Mouse (Mus musculus): ENCODE data around the gene Ubash3a. TPM values are rescaled to one million over a fixed set of nuclear protein-coding genes. Genes with fewer than 3 reads are reported as not detected.

The Ubash3a gene
- polyA plus RNA-seq, 1 experiment from 2014 or later: 0.42 TPM

DNA sequence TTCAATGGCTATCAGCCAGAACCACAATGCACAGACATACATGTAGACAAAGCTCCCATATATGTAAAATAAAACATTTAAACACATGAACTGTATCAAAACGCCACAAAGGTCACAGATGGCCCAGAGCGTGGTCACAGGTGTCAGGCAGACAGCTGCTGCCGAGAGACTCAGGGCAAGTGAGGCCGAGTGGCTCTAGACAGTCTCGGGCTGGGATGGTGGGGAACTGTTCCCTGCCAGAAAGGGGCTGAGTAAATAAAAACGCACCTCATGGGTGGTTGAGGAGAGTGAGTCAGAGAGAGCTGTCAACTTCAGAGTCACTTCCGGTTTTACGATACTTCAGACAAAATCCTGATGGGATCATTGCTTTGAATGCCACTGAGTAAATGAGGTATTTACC lies 16.9 kb downstream of the Ubash3a start:
- Histone ChIP-seq H3K27me3 (ENCODE audit: poor library complexity, severe bottlenecking) (no peaks in the 10 kb centered on the region), H3K36me3 (replicated peaks) (no peaks in the 10 kb centered on the region), H3K9me3 (no peaks in the 10 kb centered on the region), H3K4me1 (no peaks in the 10 kb centered on the region), H3K27ac (no peak overlapping the region), H3K4me3 (no peak overlapping the region)
- 90% methylated on average over 8 of the region's 8 CpGs for WGBS
- DNase-seq (ENCODE audit: extremely low spot score, low spot score): no peak

DNA sequence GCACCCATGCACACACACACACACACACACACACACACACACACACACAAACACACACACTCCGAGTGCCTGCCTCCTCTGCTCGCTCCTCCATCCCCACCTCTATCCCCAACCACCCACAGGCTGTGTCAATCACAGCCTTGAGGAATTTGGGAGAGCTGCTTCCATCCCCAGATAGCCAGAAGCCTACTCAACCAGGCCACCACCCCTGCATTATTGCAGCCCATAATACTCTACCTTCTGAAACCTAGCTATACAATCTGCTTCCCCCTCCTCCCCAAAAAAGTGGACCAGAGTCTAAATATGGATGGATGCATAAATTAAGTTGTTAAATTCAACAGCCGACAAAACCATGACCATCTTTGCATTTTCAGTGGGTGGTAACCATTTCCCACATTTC lies 18.7 kb downstream of the Ubash3a start:
- 85% methylated on average over 3 of the region's 3 CpGs for WGBS
- H3K9me3 ChIP-seq: no peaks in the 10 kb centered on the region

DNA sequence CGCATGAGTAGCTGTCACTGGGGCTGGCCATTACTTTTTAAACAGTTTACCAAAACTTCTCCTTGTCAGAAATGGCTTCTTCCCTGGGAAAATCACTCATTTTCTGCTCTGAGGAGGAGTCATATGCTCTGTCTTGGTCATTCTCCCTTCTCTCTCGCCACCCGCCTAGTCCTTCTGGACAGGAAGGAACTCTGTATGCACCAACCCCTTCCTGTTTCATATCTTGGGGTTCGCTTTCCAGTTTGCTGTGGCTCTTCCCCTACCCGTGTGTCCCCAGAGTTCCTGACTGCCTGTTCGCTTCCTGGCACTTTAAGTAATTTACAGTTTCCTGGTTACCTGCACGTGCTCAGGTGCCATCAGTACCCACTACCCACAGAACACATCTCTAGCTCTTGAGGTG lies 19.3 kb downstream of the Ubash3a start:
- Histone ChIP-seq H3K4me1 (peaks cover 3% of the 10 kb centered on the region), H3K36me3 (replicated peaks) (no peaks in the 10 kb centered on the region), H3K4me3 (no peak overlapping the region), H3K9me3 (no peaks in the 10 kb centered on the region), H3K27me3 (ENCODE audit: poor library complexity, severe bottlenecking) (no peaks in the 10 kb centered on the region), H3K27ac (no peak overlapping the region)
- WGBS: 86% methylated on average over 7 of the region's 7 CpGs
- no peak for DNase-seq (ENCODE audit: extremely low spot score, low spot score)

More for the DNA sequence above, 18.7 kb downstream of the Ubash3a start:
- no peaks in the 10 kb centered on the region for H3K4me1 ChIP-seq
- H3K27me3 ChIP-seq (ENCODE audit: poor library complexity, severe bottlenecking): no peaks in the 10 kb centered on the region
- no peak for DNase-seq (ENCODE audit: extremely low spot score, low spot score)
- H3K4me3 ChIP-seq: no peak overlapping the region
- H3K27ac ChIP-seq: no peak overlapping the region
- no peaks in the 10 kb centered on the region for H3K36me3 ChIP-seq (replicated peaks)

DNA sequence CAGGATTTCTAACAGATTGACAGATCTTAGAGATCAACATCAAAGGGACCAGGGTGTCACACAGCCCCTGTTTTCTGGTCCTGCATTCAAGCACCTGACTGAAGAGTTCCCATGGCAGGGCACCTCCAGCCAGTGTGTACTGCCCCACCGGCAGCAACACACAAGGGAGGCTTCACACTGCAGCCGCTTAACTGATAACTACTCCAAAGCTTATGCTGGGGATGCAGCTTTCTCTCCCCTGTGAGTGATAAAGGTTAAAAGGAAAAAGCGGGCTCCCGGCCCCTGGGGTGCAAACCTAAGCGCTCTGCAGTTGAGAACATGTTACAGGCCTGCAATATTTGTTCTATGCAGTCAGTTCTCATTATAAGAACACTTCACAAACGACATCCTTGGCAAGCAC lies 24.1 kb downstream of the Ubash3a start:
- 60% methylated on average over 6 of the region's 6 CpGs for WGBS
- Histone ChIP-seq H3K4me1 (peaks cover 10% of the 10 kb centered on the region), H3K9me3 (no peaks in the 10 kb centered on the region), H3K27me3 (ENCODE audit: poor library complexity, severe bottlenecking) (no peaks in the 10 kb centered on the region), H3K27ac (no peak overlapping the region), H3K4me3 (no peak overlapping the region), H3K36me3 (replicated peaks) (no peaks in the 10 kb centered on the region)
- no peak for DNase-seq (ENCODE audit: extremely low spot score, low spot score)

DNA sequence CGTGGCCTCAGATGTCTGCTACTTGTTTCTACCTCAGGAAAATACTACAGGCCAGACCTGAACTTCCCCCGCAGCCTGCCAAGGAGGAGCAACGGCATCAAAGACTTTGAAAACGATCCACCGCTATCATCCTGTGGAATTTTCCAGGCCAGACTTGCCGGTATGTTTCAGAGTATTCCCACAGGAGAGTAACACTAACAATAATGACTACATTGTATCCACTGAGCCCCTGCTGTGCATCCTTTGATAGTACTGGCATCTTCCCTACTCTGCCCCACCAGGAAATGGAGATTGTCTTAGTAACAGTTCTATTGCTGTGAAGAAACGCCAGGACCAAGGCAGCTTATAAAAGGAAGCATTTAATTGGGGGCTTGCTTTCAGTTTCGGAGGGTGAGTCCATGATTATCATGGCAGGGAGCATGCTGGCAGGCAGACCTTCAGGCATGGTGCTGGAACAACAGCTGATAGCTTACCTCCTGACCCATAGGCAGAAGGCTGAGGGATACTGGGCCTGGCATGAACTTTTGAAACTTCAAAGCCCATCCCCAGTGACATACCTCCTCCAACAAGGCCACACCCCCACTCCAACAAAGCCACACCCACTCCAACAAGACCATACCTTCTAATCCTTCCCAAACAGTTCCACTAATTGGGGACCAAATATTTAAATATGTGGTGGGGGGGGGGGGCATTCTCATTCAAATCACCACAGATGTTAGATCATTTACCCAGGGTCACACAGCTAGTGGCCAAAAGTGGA lies 24.8 kb downstream of the Ubash3a start:
- no peaks in the 10 kb centered on the region for H3K36me3 ChIP-seq (replicated peaks)
- no peaks in the 10 kb centered on the region for H3K27me3 ChIP-seq (ENCODE audit: poor library complexity, severe bottlenecking)
- no peaks in the 10 kb centered on the region for H3K9me3 ChIP-seq
- no peak overlapping the region for H3K4me3 ChIP-seq
- WGBS: 53% methylated on average over 8 of the region's 8 CpGs
- H3K4me1 ChIP-seq: peaks cover 10% of the 10 kb centered on the region
- H3K27ac ChIP-seq: no peak overlapping the region
- no peak for DNase-seq (ENCODE audit: extremely low spot score, low spot score)

DNA sequence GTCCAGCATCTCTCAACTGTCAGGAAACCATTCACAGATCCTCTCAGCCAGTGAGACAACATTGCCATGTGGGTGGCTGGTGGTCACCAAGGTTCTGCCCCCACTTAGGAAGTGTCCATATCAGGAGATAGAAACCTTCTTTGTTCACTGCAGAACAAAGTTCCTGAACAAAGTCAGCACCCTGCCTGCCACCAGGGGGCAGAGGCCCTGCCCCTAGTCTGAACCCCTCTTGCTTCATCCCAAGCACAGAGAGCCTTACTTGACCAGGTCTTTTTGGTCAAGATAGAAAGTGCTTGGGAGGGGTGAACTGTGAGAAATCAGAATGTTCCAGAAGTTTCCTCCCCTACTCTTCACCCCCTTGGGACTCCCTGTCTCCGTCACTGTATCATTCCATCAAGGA lies 28.2 kb downstream of the Ubash3a start:
- Histone ChIP-seq H3K27me3 (ENCODE audit: poor library complexity, severe bottlenecking) (no peaks in the 10 kb centered on the region), H3K4me1 (peaks cover 10% of the 10 kb centered on the region), H3K27ac (no peak overlapping the region), H3K4me3 (no peak overlapping the region), H3K36me3 (replicated peaks) (no peaks in the 10 kb centered on the region), H3K9me3 (no peaks in the 10 kb centered on the region)
- WGBS: 93% methylated on average over 1 of the region's 1 CpGs
- DNase-seq (ENCODE audit: extremely low spot score, low spot score): no peak

DNA sequence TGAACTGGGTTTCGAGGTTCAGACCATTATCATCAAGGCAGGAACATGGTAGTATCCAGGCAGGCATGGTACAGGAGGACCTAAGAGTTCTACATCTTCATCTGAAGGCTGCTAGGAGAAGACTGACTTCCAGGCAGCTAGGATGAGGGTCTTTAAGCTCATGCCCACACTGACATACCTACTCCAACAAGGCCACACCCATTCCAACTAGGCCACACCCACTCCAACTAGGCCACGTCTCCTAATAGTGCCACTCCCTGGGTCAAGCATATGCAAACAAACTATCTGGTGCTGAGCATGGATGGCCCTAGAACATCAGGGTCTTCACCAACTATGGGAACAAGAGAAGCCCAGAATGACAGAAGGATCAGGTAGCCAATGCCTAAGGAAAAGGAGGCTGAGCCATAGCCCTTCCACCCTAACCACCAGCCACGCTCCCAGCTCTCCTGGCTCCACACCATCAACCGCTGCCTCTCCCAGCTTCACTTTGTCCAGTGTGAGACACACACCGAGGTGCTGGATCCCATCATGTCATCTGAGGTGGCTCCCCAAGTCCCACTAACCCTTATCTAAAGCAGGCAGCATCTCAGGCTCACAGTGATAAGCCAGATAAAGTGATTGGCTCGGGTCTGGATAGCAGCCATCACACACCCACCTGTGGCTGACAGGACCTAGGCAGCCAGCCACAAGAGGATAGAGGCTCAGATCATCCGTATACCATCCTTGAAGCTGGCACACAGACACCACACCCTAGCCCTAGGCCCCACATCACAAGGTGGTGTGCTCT lies 30.8 kb downstream of the Ubash3a start:
- DNase-seq (ENCODE audit: extremely low spot score, low spot score): no peak
- 79% methylated on average over 7 of the region's 7 CpGs for WGBS
- Histone ChIP-seq H3K9me3 (no peaks in the 10 kb centered on the region), H3K4me1 (no peaks in the 10 kb centered on the region), H3K27ac (no peak overlapping the region), H3K36me3 (replicated peaks) (no peaks in the 10 kb centered on the region), H3K27me3 (ENCODE audit: poor library complexity, severe bottlenecking) (no peaks in the 10 kb centered on the region), H3K4me3 (no peak overlapping the region)

DNA sequence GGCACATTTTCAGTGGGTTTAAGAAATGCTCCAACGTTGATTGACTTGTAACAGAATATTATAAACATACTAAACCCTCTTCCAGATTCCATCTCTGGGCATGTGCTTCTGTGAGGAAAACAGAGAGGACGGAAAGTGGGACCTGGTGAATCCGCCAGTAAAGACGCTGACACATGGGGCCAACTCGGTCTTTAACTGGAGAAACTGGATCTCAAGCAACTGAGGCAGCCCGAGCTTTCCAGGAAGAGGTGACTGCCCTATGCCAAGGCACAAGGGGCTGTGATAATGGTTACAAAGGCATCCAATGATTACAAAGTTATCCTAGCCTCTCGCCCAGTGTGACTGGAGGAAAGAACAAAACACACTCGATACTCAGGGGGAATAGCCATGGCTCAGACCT lies 33.5 kb downstream of the Ubash3a start:
- Histone ChIP-seq H3K4me1 (no peaks in the 10 kb centered on the region), H3K36me3 (replicated peaks) (no peaks in the 10 kb centered on the region), H3K9me3 (peaks cover 3% of the 10 kb centered on the region; the same call in 1 of the 2 replicates), H3K27ac (no peak overlapping the region), H3K27me3 (ENCODE audit: poor library complexity, severe bottlenecking) (no peaks in the 10 kb centered on the region), H3K4me3 (no peak overlapping the region)
- WGBS: 89% methylated on average over 8 of the region's 8 CpGs
- no peak for DNase-seq (ENCODE audit: extremely low spot score, low spot score)

DNA sequence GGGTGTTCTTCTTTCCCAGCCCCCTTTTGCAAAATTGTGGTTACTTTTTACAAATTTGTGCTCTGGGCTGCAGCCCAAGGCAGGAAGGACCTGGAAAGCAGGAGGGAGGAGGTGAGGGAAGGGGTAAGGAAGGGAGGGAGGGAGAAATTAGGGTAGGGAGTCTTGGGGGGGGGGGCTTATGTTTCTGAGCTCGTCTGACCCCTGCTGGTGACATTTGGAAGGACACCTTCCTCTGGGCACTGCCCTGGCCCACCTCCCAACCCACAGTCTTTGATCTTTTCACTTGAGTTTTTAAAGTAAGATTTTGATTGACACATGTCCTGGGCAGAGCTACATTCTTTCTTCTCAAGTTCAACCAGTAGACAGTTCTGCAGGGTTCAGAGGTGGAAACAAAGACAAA lies 35.1 kb downstream of the Ubash3a start:
- Histone ChIP-seq H3K9me3 (peaks cover 3% of the 10 kb centered on the region; the same call in 1 of the 2 replicates), H3K36me3 (replicated peaks) (no peaks in the 10 kb centered on the region), H3K27ac (no peak overlapping the region), H3K4me1 (0 out of 2 replicates have a peak, but pooled peaks cover 3% of the 10 kb centered on the region), H3K27me3 (ENCODE audit: poor library complexity, severe bottlenecking) (no peaks in the 10 kb centered on the region), H3K4me3 (no peak overlapping the region)
- 0% methylated on average over 1 of the region's 1 CpGs for WGBS
- no peak for DNase-seq (ENCODE audit: extremely low spot score, low spot score)

DNA sequence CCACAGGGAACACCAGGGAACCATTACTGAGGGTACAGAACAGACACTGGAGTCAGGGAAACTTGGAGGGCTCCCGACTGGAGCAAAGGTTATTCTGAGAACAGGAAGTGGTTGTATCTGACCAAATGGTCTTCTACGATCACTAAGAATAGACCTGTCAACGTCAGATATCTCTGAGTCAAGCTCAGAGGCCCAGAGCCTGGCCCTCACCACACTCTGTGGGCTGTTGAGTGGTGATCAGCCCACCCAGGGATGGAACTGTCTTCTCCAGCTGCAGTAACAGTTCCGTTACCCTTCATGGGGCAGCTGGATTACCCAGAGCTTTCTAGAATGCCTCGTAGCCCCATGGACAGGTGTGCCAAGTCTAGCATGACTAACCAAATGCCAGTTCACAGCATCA lies 37.6 kb downstream of the Ubash3a start:
- no peak for DNase-seq (ENCODE audit: extremely low spot score, low spot score)

DNA sequence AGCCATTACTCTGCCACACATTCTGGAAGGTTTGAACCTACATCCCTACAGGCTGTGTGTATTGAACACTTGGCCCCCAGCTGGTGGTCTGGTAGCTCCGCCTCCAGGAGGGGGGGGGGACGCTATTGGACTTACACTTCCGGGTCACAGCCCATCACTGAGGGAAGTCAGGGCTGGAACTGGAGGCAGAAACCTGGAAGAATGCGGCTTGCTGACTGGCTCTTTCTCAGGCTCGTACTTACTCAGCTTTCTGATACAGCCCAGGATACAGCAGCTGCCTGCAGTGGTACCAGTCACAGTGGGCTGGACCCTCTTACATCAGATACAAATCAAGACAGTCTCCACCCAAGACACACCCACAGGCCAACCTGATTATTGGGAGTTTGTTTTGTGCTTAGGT lies 39.5 kb downstream of the Ubash3a start:
- no peak for DNase-seq (ENCODE audit: extremely low spot score, low spot score)
- 0 out of 2 replicates have a peak, but pooled peaks cover 3% of the 10 kb centered on the region for H3K4me1 ChIP-seq
- no peak overlapping the region for H3K4me3 ChIP-seq
- no peak overlapping the region for H3K27ac ChIP-seq
- H3K9me3 ChIP-seq: peaks cover 3% of the 10 kb centered on the region; the same call in 1 of the 2 replicates
- 40% methylated on average over 5 of the region's 5 CpGs for WGBS
- no peaks in the 10 kb centered on the region for H3K36me3 ChIP-seq (replicated peaks)
- H3K27me3 ChIP-seq (ENCODE audit: poor library complexity, severe bottlenecking): no peaks in the 10 kb centered on the region

More for the DNA sequence above, 37.6 kb downstream of the Ubash3a start:
- H3K4me3 ChIP-seq: no peak overlapping the region
- peaks cover 3% of the 10 kb centered on the region; the same call in 1 of the 2 replicates for H3K9me3 ChIP-seq
- H3K27ac ChIP-seq: no peak overlapping the region
- no peaks in the 10 kb centered on the region for H3K27me3 ChIP-seq (ENCODE audit: poor library complexity, severe bottlenecking)
- H3K36me3 ChIP-seq (replicated peaks): no peaks in the 10 kb centered on the region
- 0 out of 2 replicates have a peak, but pooled peaks cover 3% of the 10 kb centered on the region for H3K4me1 ChIP-seq
- 84% methylated on average over 5 of the region's 5 CpGs for WGBS

DNA sequence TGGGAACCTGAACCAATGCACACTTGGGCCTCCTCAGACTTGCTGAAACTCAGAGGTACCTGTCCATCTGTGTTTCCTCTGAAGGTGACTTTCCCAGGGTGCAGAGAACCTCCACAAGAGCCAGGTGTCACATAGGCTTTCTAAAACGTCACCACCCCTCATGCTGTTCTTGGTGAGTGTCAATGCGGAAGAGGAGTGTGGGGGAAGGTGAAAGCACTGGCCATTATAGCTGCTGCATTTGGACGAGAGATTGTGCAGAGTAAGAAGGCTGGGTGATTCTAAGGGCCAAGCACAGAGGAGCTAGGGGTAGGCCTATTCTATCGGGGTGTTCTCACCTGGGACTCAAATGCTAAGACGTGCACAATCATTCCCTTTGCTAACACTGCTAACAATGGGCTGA lies 46.3 kb downstream of the Ubash3a start:
- WGBS: 68% methylated on average over 5 of the region's 5 CpGs
- Histone ChIP-seq H3K9me3 (no peaks in the 10 kb centered on the region), H3K4me3 (no peak overlapping the region), H3K4me1 (peaks cover 10% of the 10 kb centered on the region; the same call in 1 of the 2 replicates), H3K36me3 (replicated peaks) (no peaks in the 10 kb centered on the region), H3K27me3 (ENCODE audit: poor library complexity, severe bottlenecking) (no peaks in the 10 kb centered on the region; the same call in 1 of the 2 replicates), H3K27ac (no peak overlapping the region)
- no peak for DNase-seq (ENCODE audit: extremely low spot score, low spot score)

DNA sequence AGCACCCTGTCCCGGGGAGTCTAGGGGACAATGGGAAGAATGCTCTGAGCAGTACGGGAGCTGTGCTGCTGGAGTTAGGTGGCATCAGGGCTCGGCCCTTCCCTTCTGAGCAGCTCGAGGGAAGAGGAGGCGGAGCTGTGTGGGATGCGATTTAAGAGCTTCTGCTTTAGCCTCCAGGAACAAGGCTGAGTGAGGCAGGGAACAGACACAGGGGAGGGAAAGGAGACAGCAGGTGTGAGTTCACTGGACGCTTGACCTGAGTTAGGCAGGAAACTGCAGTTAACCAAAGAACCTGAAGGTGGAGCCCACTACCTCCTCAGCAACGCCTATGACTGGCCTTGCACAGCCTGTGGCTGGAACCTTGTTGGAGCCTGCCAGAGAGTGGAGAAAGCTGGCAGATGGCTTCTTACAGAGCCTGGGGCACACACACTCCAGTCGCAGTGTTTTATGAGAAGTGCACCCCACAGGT lies 46.8 kb downstream of the Ubash3a start:
- WGBS: 11% methylated on average over 9 of the region's 9 CpGs
- DNase-seq (ENCODE audit: extremely low spot score, low spot score): peak; percentile 59
- H3K27ac ChIP-seq: 0 out of 2 replicates have a peak overlapping the region, but pooled peaks have one; percentile 17

More for the DNA sequence above, 46.8 kb downstream of the Ubash3a start:
- Histone ChIP-seq H3K36me3 (replicated peaks) (no peaks in the 10 kb centered on the region), H3K4me3 (no peak overlapping the region), H3K4me1 (peaks cover 10% of the 10 kb centered on the region; the same call in 1 of the 2 replicates), H3K9me3 (no peaks in the 10 kb centered on the region), H3K27me3 (ENCODE audit: poor library complexity, severe bottlenecking) (no peaks in the 10 kb centered on the region; the same call in 1 of the 2 replicates)
